Mouse (Mus musculus): ENCODE results near the gene Abhd14a. TPM values are rescaled to one million over a fixed set of nuclear protein-coding genes. Genes with fewer than 3 reads are reported as not detected.

Gene Abhd14a
- polyA plus RNA-seq, 1 experiment from 2014 or later = 82.0 TPM

- no peak for ATAC-seq
- H3K4me3 ChIP-seq (ENCODE audit: low read depth, low read length) = no peak overlapping the region
- no peak overlapping the region for H3K27ac ChIP-seq (ENCODE audit: low read length)
- no peaks in the 10 kb centered on the region for H3K27me3 ChIP-seq (ENCODE audit: control insufficient read depth, insufficient read depth, low read depth, low read length)
- WGBS = 61% methylated on average over 2 of the region's 2 CpGs
- no peak overlapping the region for H3K9ac ChIP-seq (ENCODE audit: low read depth, low read length)
- no peaks in the 10 kb centered on the region for H3K36me3 ChIP-seq (ENCODE audit: control insufficient read depth, insufficient read depth, low read length)
- H3K4me2 ChIP-seq (ENCODE audit: low read length) = no peak overlapping the region
- H3K9me3 ChIP-seq (replicated peaks; ENCODE audit: control insufficient read depth, low read length, poor library complexity, severe bottlenecking) = no peaks in the 10 kb centered on the region
- peaks cover 48% of the 10 kb centered on the region for H3K4me1 ChIP-seq (ENCODE audit: control insufficient read depth, insufficient read depth, low read length)
These were observed 4.4 kb upstream of the Abhd14a start for GRCm38 (mm10) chr9:106451899-106452298.

- no peak overlapping the region for H3K4me2 ChIP-seq (ENCODE audit: low read length)
- 79% methylated on average over 11 of the region's 11 CpGs for WGBS
- ATAC-seq = no peak
- no peaks in the 10 kb centered on the region for H3K36me3 ChIP-seq (ENCODE audit: control insufficient read depth, insufficient read depth, low read length)
- H3K4me3 ChIP-seq (ENCODE audit: low read depth, low read length) = no peak overlapping the region
- H3K27me3 ChIP-seq (ENCODE audit: control insufficient read depth, insufficient read depth, low read depth, low read length) = no peaks in the 10 kb centered on the region
- H3K9me3 ChIP-seq (replicated peaks; ENCODE audit: control insufficient read depth, low read length, poor library complexity, severe bottlenecking) = no peaks in the 10 kb centered on the region
- H3K4me1 ChIP-seq (ENCODE audit: control insufficient read depth, insufficient read depth, low read length) = peaks cover 47% of the 10 kb centered on the region
- no peak overlapping the region for H3K9ac ChIP-seq (ENCODE audit: low read depth, low read length)
- no peak overlapping the region for H3K27ac ChIP-seq (ENCODE audit: low read length)
These were observed 3.8 kb upstream of the Abhd14a start for GRCm38 (mm10) chr9:106451298-106451697.

- no peaks in the 10 kb centered on the region for H3K27me3 ChIP-seq (ENCODE audit: control insufficient read depth, insufficient read depth, low read depth, low read length)
- H3K9ac ChIP-seq (ENCODE audit: low read depth, low read length) = no peak overlapping the region
- no peak overlapping the region for H3K27ac ChIP-seq (ENCODE audit: low read length)
- H3K36me3 ChIP-seq (ENCODE audit: control insufficient read depth, insufficient read depth, low read length) = no peaks in the 10 kb centered on the region
- no peak for ATAC-seq
- no peak overlapping the region for H3K4me2 ChIP-seq (ENCODE audit: low read length)
- peaks cover 41% of the 10 kb centered on the region for H3K4me1 ChIP-seq (ENCODE audit: control insufficient read depth, insufficient read depth, low read length)
- WGBS = 24% methylated on average over 9 of the region's 9 CpGs
- no peaks in the 10 kb centered on the region for H3K9me3 ChIP-seq (replicated peaks; ENCODE audit: control insufficient read depth, low read length, poor library complexity, severe bottlenecking)
- no peak overlapping the region for H3K4me3 ChIP-seq (ENCODE audit: low read depth, low read length)
These were observed 3.2 kb upstream of the Abhd14a start for GRCm38 (mm10) chr9:106450661-106451060.

- no peak overlapping the region for H3K4me2 ChIP-seq (ENCODE audit: low read length)
- 93% methylated on average over 8 of the region's 8 CpGs for WGBS
- H3K4me3 ChIP-seq (ENCODE audit: low read depth, low read length) = no peak overlapping the region
- 0 out of 2 replicates have a peak overlapping the region, but pooled peaks have one; percentile 34 for H3K9ac ChIP-seq (ENCODE audit: low read depth, low read length)
- ATAC-seq = no peak
- H3K4me1 ChIP-seq (ENCODE audit: control insufficient read depth, insufficient read depth, low read length) = peaks cover 35% of the 10 kb centered on the region
- H3K9me3 ChIP-seq (replicated peaks; ENCODE audit: control insufficient read depth, low read length, poor library complexity, severe bottlenecking) = no peaks in the 10 kb centered on the region
- no peak overlapping the region for H3K27ac ChIP-seq (ENCODE audit: low read length)
- no peaks in the 10 kb centered on the region for H3K36me3 ChIP-seq (ENCODE audit: control insufficient read depth, insufficient read depth, low read length)
- no peaks in the 10 kb centered on the region for H3K27me3 ChIP-seq (ENCODE audit: control insufficient read depth, insufficient read depth, low read depth, low read length)
These were observed 2.5 kb upstream of the Abhd14a start for GRCm38 (mm10) chr9:106449947-106450346.

- Histone ChIP-seq H3K4me1 (ENCODE audit: control insufficient read depth, insufficient read depth, low read length) (peaks cover 34% of the 10 kb centered on the region), H3K27me3 (ENCODE audit: control insufficient read depth, insufficient read depth, low read depth, low read length) (no peaks in the 10 kb centered on the region), H3K4me3 (ENCODE audit: low read depth, low read length) (peak overlapping the region; percentile 64), H3K36me3 (ENCODE audit: control insufficient read depth, insufficient read depth, low read length) (no peaks in the 10 kb centered on the region), H3K27ac (ENCODE audit: low read length) (peak overlapping the region; percentile 70), H3K9me3 (replicated peaks; ENCODE audit: control insufficient read depth, low read length, poor library complexity, severe bottlenecking) (no peaks in the 10 kb centered on the region), H3K9ac (ENCODE audit: low read depth, low read length) (peak overlapping the region; percentile 82), H3K4me2 (ENCODE audit: low read length) (peak overlapping the region; percentile 89)
- WGBS = 2% methylated on average over 23 of the region's 23 CpGs
- ATAC-seq = peak; percentile 37; the same call in 1 of the 2 replicates
These were observed 1.1 kb upstream of the Abhd14a start for GRCm38 (mm10) chr9:106448498-106449031.

GRCm38 (mm10) chr9:106447951-106448350 is 473 bp upstream of the Abhd14a start:
- H3K4me1 ChIP-seq (ENCODE audit: control insufficient read depth, insufficient read depth, low read length) = peaks cover 32% of the 10 kb centered on the region
- no peaks in the 10 kb centered on the region for H3K27me3 ChIP-seq (ENCODE audit: control insufficient read depth, insufficient read depth, low read depth, low read length)
- ATAC-seq = 0 out of 2 replicates have a peak, but pooled peaks have one; percentile 2
- H3K27ac ChIP-seq (ENCODE audit: low read length) = peak overlapping the region; percentile 78
- H3K4me3 ChIP-seq (ENCODE audit: low read depth, low read length) = peak overlapping the region; percentile 64
- no peaks in the 10 kb centered on the region for H3K36me3 ChIP-seq (ENCODE audit: control insufficient read depth, insufficient read depth, low read length)
- WGBS = 36% methylated on average over 9 of the region's 9 CpGs
- no peaks in the 10 kb centered on the region for H3K9me3 ChIP-seq (replicated peaks; ENCODE audit: control insufficient read depth, low read length, poor library complexity, severe bottlenecking)
- peak overlapping the region; percentile 89 for H3K4me2 ChIP-seq (ENCODE audit: low read length)
- H3K9ac ChIP-seq (ENCODE audit: low read depth, low read length) = peak overlapping the region; percentile 82

- WGBS = 75% methylated on average over 4 of the region's 4 CpGs
These were observed 2.6 kb downstream of the Abhd14a start for GRCm38 (mm10) chr9:106444836-106445235.

GRCm38 (mm10) chr9:106442680-106443079 is 4.8 kb downstream of the Abhd14a start:
- Histone ChIP-seq H3K27ac (ENCODE audit: low read length) (no peak overlapping the region), H3K9ac (ENCODE audit: low read depth, low read length) (no peak overlapping the region), H3K4me2 (ENCODE audit: low read length) (no peak overlapping the region), H3K4me1 (ENCODE audit: control insufficient read depth, insufficient read depth, low read length) (peaks cover 19% of the 10 kb centered on the region), H3K27me3 (ENCODE audit: control insufficient read depth, insufficient read depth, low read depth, low read length) (no peaks in the 10 kb centered on the region), H3K9me3 (replicated peaks; ENCODE audit: control insufficient read depth, low read length, poor library complexity, severe bottlenecking) (no peaks in the 10 kb centered on the region), H3K36me3 (ENCODE audit: control insufficient read depth, insufficient read depth, low read length) (no peaks in the 10 kb centered on the region), H3K4me3 (ENCODE audit: low read depth, low read length) (no peak overlapping the region)
- WGBS = 73% methylated on average over 5 of the region's 5 CpGs
- ATAC-seq = no peak

More at GRCm38 (mm10) chr9:106444836-106445235, 2.6 kb downstream of the Abhd14a start:
- H3K9ac ChIP-seq (ENCODE audit: low read depth, low read length) = no peak overlapping the region
- H3K4me1 ChIP-seq (ENCODE audit: control insufficient read depth, insufficient read depth, low read length) = peaks cover 21% of the 10 kb centered on the region
- no peak overlapping the region for H3K4me3 ChIP-seq (ENCODE audit: low read depth, low read length)
- ATAC-seq = no peak
- H3K36me3 ChIP-seq (ENCODE audit: control insufficient read depth, insufficient read depth, low read length) = no peaks in the 10 kb centered on the region
- no peaks in the 10 kb centered on the region for H3K9me3 ChIP-seq (replicated peaks; ENCODE audit: control insufficient read depth, low read length, poor library complexity, severe bottlenecking)
- no peak overlapping the region for H3K27ac ChIP-seq (ENCODE audit: low read length)
- H3K27me3 ChIP-seq (ENCODE audit: control insufficient read depth, insufficient read depth, low read depth, low read length) = no peaks in the 10 kb centered on the region
- no peak overlapping the region for H3K4me2 ChIP-seq (ENCODE audit: low read length)

- H3K4me1 ChIP-seq (ENCODE audit: control insufficient read depth, insufficient read depth, low read length) = peaks cover 14% of the 10 kb centered on the region; the same call in 1 of the 2 replicates
- no peak overlapping the region for H3K4me3 ChIP-seq (ENCODE audit: low read depth, low read length)
- ATAC-seq = no peak
- peaks cover 16% of the 10 kb centered on the region for H3K36me3 ChIP-seq (ENCODE audit: control insufficient read depth, insufficient read depth, low read length)
- no peaks in the 10 kb centered on the region for H3K9me3 ChIP-seq (replicated peaks; ENCODE audit: control insufficient read depth, low read length, poor library complexity, severe bottlenecking)
- no peak overlapping the region for H3K4me2 ChIP-seq (ENCODE audit: low read length)
- no peaks in the 10 kb centered on the region for H3K27me3 ChIP-seq (ENCODE audit: control insufficient read depth, insufficient read depth, low read depth, low read length)
- H3K27ac ChIP-seq (ENCODE audit: low read length) = no peak overlapping the region
- H3K9ac ChIP-seq (ENCODE audit: low read depth, low read length) = 0 out of 2 replicates have a peak overlapping the region, but pooled peaks have one; percentile 14
- WGBS = 78% methylated on average over 9 of the region's 9 CpGs
These were observed 10.9 kb downstream of the Abhd14a start for GRCm38 (mm10) chr9:106436566-106436965.

Measured in midbrain, embryonic 16.5 days (tissue).